Mouse (Mus musculus) MN1 (cell line): ENCODE data around the gene Col1a1.

Source experiments
- DNase-seq: peaks from one replicate; pipeline ENCODE4 v3.0.0-alpha.2; 2016; ENCODE audit warnings: low spot score

Gene Col1a1

GRCm38 (mm10) chr11:94996984-94997383 lies 61.0 kb downstream of the Col1a1 start:
- no peak for DNase-seq

- DNase-seq, result no peak
Measured at GRCm38 (mm10) chr11:94997596-94997995, 61.6 kb downstream of the Col1a1 start.

- DNase-seq, result no peak
Measured at GRCm38 (mm10) chr11:94998041-94998531, 62.1 kb downstream of the Col1a1 start.

- no peak for DNase-seq
Measured at GRCm38 (mm10) chr11:95000128-95000527, 64.1 kb downstream of the Col1a1 start.

GRCm38 (mm10) chr11:95000548-95000947 lies 64.5 kb downstream of the Col1a1 start:
- DNase-seq, result peak; percentile 57

- DNase-seq, result peak; percentile 87
Measured at GRCm38 (mm10) chr11:95001058-95001457, 65.0 kb downstream of the Col1a1 start.

- DNase-seq, result no peak
Measured at GRCm38 (mm10) chr11:95001584-95002347, 65.7 kb downstream of the Col1a1 start.
